Mouse (Mus musculus) ES-Bruce4 (cell line): ENCODE data around the gene BC051142.

ENCODE experiments used
- CTCF ChIP-seq: IDR thresholded peaks from one replicate; pipeline ENCODE4 v1.8.1; 2011; ENCODE audit warnings: low read depth, low read length
- EP300 ChIP-seq: IDR thresholded peaks from 2 replicates; pipeline ENCODE4 v1.6.1; 2011; ENCODE audit warnings: low read depth, low read length; ENCODE audit not compliant: insufficient read depth

- TF ChIP-seq EP300 (no peak), CTCF (no peak)
These were observed 21.4 kb downstream of the BC051142 start for GRCm38 (mm10) chr17:34420014-34420413.
